25 mouse cellular contexts compared by ENCODE assay signal in the genomic region with DNA sequence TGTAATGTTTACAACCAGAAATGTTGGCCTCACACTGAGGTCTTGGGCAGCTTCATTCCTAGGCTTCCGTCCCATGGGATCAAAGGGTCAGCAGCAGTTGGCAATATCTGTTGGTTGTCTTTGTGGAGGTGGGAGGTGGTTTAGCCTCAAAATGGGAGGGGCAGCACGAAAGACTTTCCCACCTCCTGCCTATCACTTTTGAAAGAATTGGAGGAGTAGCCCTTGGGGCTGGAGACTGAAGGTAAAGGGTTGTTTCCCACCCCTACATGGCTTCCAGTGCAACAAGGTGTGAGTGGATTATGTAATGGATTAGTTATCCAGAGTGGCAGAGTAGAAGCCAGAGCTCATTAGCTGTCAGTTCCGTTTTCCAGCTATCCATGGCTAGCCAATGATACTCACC.
A peak's percentile ranks its signal among the peaks of the same experiment; 100 is the strongest.
DNase-seq lines count a peak whose midpoint lies in the region; ATAC-seq and TF ChIP-seq lines count a peak whose summit lies in the region.
"Had no signal": no experiment of that assay in that cellular context is flagged by ENCODE, and none has a peak within 500 bp of the region (broad histone marks: within the 10 kb centered on the region; RNA-seq: fewer than 3 reads in every experiment).

No protein-coding gene starts in this region.

- H3K4me1 ChIP-seq in liver, embryonic 11.5 days (replicated peaks; ENCODE audit: control insufficient read depth, insufficient read depth, low read length): peaks cover 10% of the 10 kb centered on the region
- H3K4me1 ChIP-seq in liver, embryonic 12.5 days: peaks cover 24% of the 10 kb centered on the region
- H3K4me1 ChIP-seq in liver, embryonic 14.5 days (replicated peaks; ENCODE audit: control insufficient read depth in 2 of 2, insufficient read depth in 2 of 2, low read length in 1 of 2): peaks cover 13 to 22% of the 10 kb centered on the region in 2 experiments
- H3K4me1 ChIP-seq: forebrain, embryonic 10.5 days; forebrain, embryonic 13.5 days; hindbrain, embryonic 10.5 days; hindbrain, embryonic 13.5 days had no signal

- no peaks in the 10 kb centered on the region for H3K27me3 ChIP-seq in liver, embryonic 11.5 days (replicated peaks; ENCODE audit: control insufficient read depth, insufficient read depth, low read length)
- H3K27me3 ChIP-seq in liver, embryonic 12.5 days (replicated peaks): no peaks in the 10 kb centered on the region
- H3K27me3 ChIP-seq in liver, embryonic 14.5 days (ENCODE audit: control insufficient read depth, insufficient read depth, low read length): no peaks in the 10 kb centered on the region
- H3K27me3 ChIP-seq: forebrain, embryonic 13.5 days; heart, embryonic 12.5 days; heart, embryonic 15.5 days; hindbrain, embryonic 13.5 days had no signal

- 46% methylated on average over 3 of the region's 3 CpGs for WGBS in liver, embryonic 11.5 days
- 37% methylated on average over 3 of the region's 3 CpGs for WGBS in liver, embryonic 12.5 days (ENCODE audit: insufficient replicate concordance)
- WGBS in liver, embryonic 14.5 days (ENCODE audit: insufficient replicate concordance): 28% methylated on average over 3 of the region's 3 CpGs

- peak overlapping the region; percentile 71; the same call in 1 of the 2 replicates for H3K27ac ChIP-seq in liver, embryonic 11.5 days (ENCODE audit: low read depth, low read length)
- H3K27ac ChIP-seq in liver, embryonic 12.5 days: peak overlapping the region; percentile 72
- peak overlapping the region; percentile 63 for H3K27ac ChIP-seq in liver, embryonic 14.5 days
- H3K27ac ChIP-seq: forebrain, embryonic 10.5 days; forebrain, embryonic 13.5 days; heart, embryonic 15.5 days; hindbrain, embryonic 10.5 days; hindbrain, embryonic 13.5 days had no signal

- no peak overlapping the region for H3K4me2 ChIP-seq in liver, embryonic 11.5 days
- peak overlapping the region; percentile 25 for H3K4me2 ChIP-seq in liver, embryonic 12.5 days
- H3K4me2 ChIP-seq in liver, embryonic 14.5 days (ENCODE audit: low read depth): peak overlapping the region; percentile 30
- H3K4me2 ChIP-seq: forebrain, embryonic 13.5 days; heart, embryonic 12.5 days; heart, embryonic 15.5 days; hindbrain, embryonic 13.5 days had no signal

- peak overlapping the region; percentile 23; the same call in 1 of the 2 replicates for H3K9ac ChIP-seq in liver, embryonic 11.5 days (ENCODE audit: low read depth, low read length)
- H3K9ac ChIP-seq in liver, embryonic 12.5 days: no peak overlapping the region
- no peak overlapping the region for H3K9ac ChIP-seq in liver, embryonic 14.5 days (replicated peaks)
- H3K9ac ChIP-seq: forebrain, embryonic 13.5 days; heart, embryonic 12.5 days; heart, embryonic 15.5 days; hindbrain, embryonic 13.5 days had no signal

- no peak for DNase-seq in liver, embryonic 11.5 days (ENCODE audit: low spot score)
- no peak for DNase-seq in liver
- no peak for DNase-seq in liver, embryonic 14.5 days (ENCODE audit: low read depth in 3 of 3, low spot score in 3 of 3)
- no peak for DNase-seq in lung, postnatal 4 days
- no peak for DNase-seq in ovary, postnatal 10 days (ENCODE audit: low spot score)
- DNase-seq: adrenal gland, adult 8-10 months; adrenal gland, postnatal 25 days; cerebellum, adult 11-12 months; cerebellum, adult 9-10 months; cerebellum, postnatal 14 days; gastrocnemius, postnatal 10 days; gastrocnemius, postnatal 36 days; heart, postnatal 10 days; heart, postnatal 36 days had no signal

- no peaks in the 10 kb centered on the region for H3K36me3 ChIP-seq in liver, embryonic 11.5 days (ENCODE audit: control insufficient read depth, insufficient read depth, low read length)
- no peaks in the 10 kb centered on the region for H3K36me3 ChIP-seq in liver, embryonic 12.5 days
- no peaks in the 10 kb centered on the region for H3K36me3 ChIP-seq in liver, embryonic 14.5 days (replicated peaks; ENCODE audit: control insufficient read depth, insufficient read depth, low read depth)
- H3K36me3 ChIP-seq: forebrain, embryonic 10.5 days; heart, embryonic 12.5 days; heart, embryonic 15.5 days; hindbrain, embryonic 10.5 days; hindbrain, embryonic 13.5 days had no signal

- no peak overlapping the region for H3K4me3 ChIP-seq in liver, embryonic 11.5 days (ENCODE audit: low read depth, low read length)
- no peak overlapping the region for H3K4me3 ChIP-seq in liver, embryonic 12.5 days
- no peak overlapping the region for H3K4me3 ChIP-seq in liver, embryonic 14.5 days (ENCODE audit: insufficient read depth in 1 of 2, low read depth in 2 of 2, low read length in 2 of 2)
- H3K4me3 ChIP-seq: forebrain, embryonic 10.5 days; forebrain, embryonic 13.5 days; heart, embryonic 12.5 days; heart, embryonic 15.5 days; hindbrain, embryonic 10.5 days; hindbrain, embryonic 13.5 days had no signal

- TF ChIP-seq EP300 in liver, embryonic 14.5 days (IDR thresholded peaks at IDR 0.05; ENCODE audit: low read depth): no peak

- TF ChIP-seq CTCF in liver, embryonic 14.5 days (IDR thresholded peaks at IDR 0.05; ENCODE audit: low read depth): no peak

- H3K9me3 ChIP-seq in liver, embryonic 11.5 days (ENCODE audit: control insufficient read depth, low read length): no peaks in the 10 kb centered on the region
- no peaks in the 10 kb centered on the region for H3K9me3 ChIP-seq in liver, embryonic 12.5 days (replicated peaks)
- no peaks in the 10 kb centered on the region for H3K9me3 ChIP-seq in liver, embryonic 14.5 days (ENCODE audit: control insufficient read depth, low read length)
- H3K9me3 ChIP-seq: forebrain, embryonic 10.5 days; forebrain, embryonic 13.5 days; heart, embryonic 12.5 days; heart, embryonic 15.5 days; hindbrain, embryonic 10.5 days; hindbrain, embryonic 13.5 days had no signal

- ATAC-seq in liver, embryonic 11.5 days (replicated peaks; ENCODE audit: low FRiP score): peak; percentile 26; the same call in 1 of the 2 replicates
- ATAC-seq in liver, embryonic 12.5 days: peak; percentile 62
- ATAC-seq in liver, embryonic 14.5 days (ENCODE audit: insufficient read depth): peak; percentile 51; the same call in 1 of the 2 replicates
- ATAC-seq: activated CD4-positive, CD25-positive, alpha-beta regulatory T cell, adult 4 months; CD4-positive, CD25-positive, alpha-beta regulatory T cell, adult 4 months; forebrain, embryonic 13.5 days; forebrain, embryonic 16.5 days; hindbrain, embryonic 16.5 days had no signal
